Mouse (Mus musculus) heart, adult 18-20 months (tissue): ENCODE data around the gene Mllt11. TPM values are rescaled to one million over a fixed set of nuclear protein-coding genes. Genes with fewer than 3 reads are reported as not detected.

ENCODE experiments used
- DNase-seq, 2 experiments: peaks; one replicate each; pipeline ENCODE4 v3.0.0; 2021 to 2022; ENCODE audit warnings: mixed read lengths in 1 of 2
- total RNA-seq, 2 experiments: library from RNA; stranded (reverse); gene quantifications; 2 replicates each; pipeline ENCODE4 v1.2.3; 2021

The Mllt11 gene
- total RNA-seq, 2 experiments from 2014 or later = 6.8 to 8.6 TPM

DNA sequence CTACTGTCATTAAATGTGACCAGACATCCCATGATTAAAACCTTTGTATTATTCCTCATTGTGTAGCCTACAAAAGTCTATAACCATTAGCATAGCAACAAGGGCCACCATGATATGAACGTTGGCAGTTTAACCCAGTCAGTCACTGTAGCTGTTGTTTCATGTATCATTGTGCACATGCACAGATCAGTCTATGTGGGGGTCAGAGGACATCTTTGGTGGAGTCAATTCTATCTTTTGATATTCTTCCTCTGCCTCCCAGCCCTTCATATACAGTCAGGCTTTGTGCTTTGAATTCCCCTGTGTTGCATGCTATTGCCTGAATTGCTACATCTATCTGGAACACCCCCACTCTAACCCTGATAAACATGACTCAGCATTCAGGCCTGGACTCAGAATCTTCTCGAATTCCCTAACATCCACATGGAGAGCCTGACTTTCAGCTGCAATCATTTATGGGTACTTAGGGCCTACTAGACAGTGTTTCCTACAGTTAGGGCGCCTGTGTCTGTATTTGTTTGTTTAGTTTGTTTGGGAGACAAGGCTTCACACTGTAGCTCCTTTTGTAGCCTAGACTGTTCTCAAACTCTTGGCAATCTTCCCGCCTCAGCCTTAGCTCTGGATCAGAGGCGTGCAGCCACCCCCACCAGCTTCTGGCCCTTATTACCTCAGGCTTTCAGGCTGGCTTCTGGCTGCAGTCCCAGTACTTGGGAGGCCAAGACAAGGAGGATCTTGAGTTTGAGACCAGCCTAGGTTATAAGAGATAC, 14.7 kb upstream of the Mllt11 start:
- DNase-seq = peak; percentile 50 to 55

DNA sequence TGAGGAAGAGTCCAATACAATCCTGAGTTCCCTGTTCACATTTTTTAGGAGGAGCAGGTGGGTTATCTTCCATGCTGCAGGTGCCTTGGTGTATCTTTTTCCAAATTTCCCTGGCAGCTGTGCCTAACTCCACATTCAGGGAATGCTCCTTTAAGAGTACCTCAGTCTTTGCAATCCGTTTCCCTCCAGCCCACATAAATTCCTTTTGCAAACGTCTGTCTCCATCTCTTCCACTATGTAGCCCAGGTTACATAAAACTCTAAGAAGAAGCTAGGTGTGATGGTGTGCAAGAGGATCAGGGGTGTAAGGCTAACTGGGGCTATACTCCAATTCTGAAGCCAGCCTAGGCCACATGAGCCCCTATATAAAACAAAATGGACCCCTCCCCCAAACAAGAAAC, 11.1 kb upstream of the Mllt11 start:
- DNase-seq = no peak

DNA sequence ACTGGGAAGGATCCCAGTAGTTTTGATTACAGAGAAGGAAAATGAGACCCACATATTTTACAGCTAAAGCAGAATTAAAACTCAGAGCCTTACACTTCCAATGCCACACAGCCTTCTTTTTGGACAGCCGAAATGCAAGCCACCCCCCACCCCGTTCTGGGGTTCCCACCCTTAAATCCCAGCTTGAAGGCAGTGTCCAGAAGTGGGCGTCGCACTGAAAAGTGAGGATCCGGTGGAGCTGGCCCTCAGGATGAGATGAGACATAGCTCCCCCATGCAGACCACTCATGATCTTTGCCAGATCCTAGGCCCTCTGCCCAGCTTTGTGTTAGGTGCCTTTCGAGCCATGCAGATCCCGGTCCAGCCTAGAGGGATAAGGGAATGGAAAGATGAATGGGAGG, 9.5 kb upstream of the Mllt11 start, which contains the start of gene Gm128:
Gm128 (minus strand) TSS at position 101 of the 400 bp plus-strand sequence.
- no peak for DNase-seq

DNA sequence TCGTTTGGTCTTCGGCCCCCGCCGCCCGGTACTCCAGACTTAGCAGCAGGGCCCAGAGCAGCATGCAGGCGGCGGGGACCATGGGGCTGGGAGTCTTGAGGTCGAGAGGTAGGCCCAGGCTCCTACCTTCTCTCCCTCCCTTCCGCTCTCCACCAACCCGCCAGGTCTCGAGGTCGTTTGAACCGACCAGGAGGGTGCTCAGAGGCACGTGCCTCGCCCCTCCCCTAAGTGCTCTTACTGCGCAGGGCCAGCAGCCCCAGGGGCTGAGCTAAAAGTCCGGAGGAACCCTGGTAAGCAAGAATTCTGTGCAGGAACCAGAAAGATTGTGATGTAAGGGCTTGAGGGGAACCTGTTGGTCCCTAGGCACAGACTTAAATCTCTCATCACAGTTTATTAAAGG, 8.9 kb upstream of the Mllt11 start:
- no peak for DNase-seq

DNA sequence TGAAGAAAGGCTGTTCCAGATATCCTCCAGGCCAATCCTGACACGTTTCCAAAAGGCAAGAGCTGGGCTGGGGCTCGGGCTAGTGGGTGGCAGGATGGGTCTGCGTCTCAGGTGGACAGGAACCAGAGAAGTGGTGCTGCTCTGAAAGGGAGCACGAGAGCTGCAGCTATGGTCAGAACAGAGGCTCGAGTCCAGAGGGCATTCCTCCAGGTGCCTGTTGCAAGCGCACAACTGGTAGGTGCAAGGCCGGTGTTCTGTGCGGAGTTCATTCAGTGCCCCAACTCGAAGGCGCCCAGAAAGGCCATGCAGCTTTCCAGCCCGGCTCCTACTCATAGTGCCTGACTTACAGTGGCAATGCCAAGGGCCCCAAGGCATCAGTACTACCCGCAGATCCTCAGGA, 8.0 kb upstream of the Mllt11 start:
- DNase-seq = no peak

DNA sequence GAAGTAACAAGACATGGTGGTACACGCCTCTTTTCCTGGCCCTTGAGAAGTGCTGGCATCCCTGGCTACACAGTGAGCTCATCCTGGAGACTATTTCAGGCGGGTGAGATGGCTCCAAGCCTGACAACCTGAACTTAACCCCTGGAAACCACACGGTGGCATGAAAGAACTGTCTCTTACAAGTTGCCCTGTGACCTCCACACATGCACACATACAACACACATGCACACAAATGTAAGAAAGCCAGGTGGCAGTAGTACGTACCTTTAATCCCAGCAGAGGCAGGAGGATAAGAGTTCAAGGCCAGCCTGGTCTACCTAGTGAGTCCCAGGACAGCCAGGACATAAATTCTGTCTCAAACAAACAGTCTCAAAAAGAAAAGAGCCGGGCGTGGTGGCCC, 7.1 kb upstream of the Mllt11 start:
- no peak for DNase-seq

DNA sequence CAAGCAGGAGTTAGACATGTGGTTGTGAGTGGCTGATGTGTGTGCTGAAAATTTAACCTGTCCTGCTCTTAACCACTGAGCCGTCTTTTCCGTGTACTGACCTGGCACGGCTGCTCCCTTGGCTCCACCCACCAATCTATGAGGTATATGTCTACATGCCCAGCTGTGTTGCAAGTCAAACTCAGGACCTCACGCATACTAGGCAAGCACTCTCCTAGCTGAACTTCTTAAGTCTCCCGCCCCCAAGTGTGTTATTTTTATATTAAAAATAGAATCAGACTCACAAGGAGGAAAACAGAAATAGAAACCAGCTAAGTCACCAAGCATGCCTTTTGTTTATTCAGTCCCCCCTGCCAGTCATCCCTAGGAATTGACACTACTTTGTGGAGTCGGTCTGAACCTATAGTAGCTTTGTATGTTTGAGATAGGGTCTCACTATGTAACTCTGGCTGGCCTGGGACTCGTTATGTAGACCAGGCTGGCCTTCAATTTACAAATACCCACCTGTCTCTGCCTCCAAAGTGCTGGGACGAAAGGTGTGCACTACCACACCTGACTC, 5.6 kb upstream of the Mllt11 start:
- no peak for DNase-seq

DNA sequence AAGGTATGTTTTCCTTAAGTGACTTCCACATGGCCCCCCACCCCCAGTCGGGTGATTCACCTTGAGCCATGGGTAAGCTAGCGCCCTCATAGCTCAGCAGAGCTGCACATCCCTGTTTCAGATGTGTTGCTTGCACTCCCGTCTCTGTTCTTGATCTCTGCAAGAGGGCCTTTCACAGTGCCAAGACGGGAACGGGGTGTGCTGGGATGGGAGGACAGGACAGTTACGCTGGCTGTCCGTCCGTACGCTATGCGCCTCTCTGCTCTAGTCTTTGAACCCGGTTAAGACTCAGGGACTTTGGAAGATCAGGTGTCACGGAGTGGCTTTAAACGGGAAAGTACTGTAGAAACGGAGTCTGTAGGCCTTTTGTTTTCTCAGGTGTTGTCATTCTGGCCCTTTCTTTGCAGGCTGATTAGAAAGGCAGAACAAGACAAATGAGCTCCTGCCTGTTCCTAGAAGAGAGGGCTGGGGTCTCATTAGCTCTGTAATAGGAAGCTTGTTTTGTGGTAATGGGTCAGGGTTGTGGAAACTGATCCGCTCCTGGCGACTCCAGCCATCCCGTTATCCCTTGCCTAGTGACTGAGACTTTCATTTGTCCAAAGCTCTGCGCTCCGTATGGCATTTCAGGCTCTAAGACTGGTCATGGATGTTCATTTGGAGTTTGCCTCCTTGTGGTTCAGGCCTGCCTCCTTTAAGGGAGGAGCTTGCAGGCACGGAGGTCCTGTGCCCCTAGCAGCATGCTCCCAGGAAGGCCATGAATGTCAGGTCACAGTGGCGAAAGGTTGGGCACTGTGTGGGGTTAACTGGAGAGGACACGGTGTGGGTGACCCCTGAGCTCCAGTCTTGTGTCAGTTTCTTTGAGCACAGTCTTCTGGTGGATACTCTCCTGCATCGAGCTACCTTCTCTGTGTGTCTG, 3.7 kb upstream of the Mllt11 start:
- no peak for DNase-seq

DNA sequence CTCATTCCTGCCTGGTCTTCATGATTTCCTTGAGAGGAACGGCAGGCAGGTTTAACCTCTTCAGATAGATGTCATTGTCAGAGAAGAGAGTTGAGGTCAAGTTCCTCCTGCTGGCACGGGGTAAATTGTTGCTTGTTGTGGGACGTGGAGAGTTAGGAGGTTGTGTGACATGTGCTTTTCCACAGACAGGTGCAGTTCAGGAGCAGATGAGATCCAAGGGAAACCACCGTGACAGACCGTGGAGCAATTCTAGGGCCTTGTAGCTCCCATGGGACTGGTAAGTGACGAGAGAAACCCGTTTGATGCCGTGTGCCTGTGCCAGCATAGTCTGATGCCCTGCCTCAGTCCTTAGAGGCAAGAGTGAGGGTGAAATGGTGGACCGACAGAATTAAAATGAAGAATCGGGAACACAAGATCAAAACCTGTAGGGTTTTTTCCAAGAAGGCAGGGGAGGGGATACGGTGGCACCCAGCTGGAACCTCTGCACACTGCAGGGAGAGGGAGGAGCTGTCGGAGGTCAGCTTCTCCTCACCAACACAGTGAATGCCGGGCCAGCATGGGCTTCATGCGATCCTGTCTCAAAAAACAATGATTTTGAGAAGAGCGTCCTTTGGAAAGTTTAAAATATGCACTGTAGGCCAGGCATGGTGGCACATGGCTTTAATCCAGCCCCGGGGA, 1.5 kb upstream of the Mllt11 start:
- DNase-seq = no peak

DNA sequence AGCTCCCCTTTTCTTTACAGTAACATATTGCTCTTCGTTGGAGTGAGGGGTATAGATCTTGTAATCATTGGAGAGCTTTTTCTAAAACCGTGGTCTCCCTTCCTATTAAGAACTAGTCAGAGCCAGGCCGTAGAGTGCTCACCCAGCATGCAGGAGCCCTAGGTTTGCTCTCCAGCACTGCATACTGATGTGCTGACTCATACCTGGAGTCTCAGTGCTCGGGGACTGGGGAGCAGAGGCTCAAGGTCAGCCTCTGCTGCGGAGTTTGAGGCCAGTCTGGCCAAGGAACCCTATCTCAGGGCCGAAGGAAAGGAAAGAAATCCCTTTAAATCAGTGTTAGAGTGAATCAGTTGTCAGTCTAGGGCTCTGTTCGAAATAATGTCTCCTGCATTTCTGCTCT, 800 bp upstream of the Mllt11 start:
- no peak for DNase-seq

DNA sequence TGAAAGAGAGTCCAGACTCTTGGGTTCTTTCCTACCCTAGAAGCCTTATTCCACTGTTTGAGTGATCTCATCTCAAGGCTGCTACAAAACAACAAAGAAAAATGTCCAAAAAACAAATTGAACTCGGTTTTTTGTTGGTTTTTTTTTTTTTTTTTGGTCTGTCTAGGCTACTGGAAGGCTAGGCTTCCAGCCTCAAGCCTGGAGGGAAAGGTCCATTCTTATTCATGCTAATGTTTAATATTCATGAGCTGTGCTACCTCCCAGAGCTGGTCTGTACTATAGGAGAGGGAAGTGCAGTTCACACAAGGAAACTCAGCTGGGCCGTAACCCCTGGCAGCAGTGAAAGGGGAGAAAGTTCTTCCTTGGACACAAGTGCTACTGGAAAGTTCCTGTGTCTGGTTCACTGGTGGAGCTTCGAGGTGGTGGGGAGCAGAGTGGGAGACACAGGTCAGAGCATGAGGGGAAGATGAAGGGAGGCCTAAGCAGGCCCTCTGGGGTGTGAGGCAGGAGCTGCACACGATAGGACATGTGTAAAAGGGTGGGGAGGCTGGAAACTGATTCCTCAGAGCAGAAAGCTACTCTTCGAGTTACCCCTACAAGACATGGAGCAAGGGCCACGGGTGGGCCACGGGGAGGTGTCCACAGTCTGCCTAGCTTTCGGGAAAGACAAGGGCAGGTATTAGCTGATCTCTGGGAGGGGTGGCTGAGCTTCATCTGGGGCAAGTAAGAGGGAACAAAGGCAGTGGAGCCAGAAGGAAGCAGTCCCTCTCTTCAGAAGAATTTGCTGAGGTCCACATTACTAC, 1.3 kb downstream of the Mllt11 start:
- DNase-seq = peak; percentile 42 to 49

DNA sequence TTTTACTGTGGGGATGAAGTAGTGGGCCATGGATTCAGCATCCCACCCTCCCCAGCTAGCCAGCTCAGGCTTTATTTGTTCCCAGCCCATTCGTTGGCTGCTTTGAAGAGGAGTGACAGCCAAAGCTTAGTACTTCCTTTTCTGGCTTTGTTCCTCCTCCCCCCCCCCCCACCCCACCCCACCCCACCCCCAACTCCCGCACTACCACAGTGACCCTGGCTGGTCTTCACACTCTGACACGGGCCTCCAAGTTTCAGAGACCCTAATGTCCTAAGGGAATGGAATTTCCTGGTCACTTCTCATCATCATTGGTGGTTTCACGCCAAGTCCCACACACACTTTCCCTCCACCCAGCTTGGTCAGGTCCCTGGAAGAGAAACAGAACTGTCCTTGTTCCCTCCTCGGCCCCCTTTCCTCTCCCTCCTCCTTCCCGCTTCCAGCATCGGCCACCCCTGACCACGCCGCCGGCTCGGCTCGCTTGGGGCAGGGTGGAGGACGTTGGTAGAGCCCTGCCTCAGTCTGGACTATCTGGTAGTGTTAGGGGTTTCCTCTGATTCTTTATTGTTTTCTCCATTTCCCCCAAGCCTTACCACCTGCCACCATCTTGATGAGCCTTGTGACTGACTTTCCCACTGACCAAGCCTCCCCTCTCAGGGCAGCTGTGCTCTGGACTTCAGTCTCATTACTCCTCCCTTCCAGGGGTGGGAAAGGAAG, 2.0 kb downstream of the Mllt11 start:
- DNase-seq = peak; percentile 76 to 79

DNA sequence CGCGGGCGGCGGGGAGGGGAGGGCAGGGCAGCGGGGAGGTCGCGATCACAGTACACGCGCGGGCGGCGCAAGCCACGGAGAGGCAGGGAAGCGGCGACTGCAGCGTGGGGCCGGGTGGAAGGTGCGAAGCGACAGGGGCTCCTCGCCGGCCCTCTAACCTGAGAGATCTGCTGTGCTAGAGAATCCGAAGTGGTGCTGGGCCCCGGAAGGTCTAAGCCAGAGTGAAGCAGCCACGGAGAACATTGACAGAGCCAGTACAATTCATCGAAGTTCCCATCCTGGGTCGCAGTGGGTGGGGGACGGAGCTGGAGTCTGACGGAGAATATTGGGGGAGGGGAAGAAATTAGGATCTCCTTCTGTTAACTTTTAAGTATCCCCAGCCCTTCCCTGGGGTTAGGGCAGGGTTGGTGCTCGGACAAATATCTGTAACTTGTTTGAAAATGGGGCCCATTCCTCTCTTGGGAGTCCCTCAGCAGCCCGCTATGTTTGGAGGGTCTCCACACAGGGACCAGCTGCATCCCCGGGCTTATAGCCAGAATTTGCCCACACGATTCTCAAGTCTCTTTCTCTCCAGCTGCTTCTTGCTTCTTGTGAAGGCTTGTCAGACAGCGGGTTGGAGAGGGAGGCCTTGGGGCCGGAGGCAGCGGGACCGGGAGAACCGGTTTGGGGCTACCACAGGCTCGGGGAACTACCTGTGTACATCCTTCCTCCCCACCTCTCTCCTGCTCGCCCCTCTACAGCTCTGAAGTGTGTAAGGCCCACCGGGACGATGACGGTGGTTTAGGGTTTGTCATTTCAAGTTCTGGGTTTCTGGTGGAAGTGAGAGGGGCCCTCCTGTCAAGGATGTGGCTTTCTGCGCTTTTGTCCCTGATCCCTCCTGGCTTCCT, 2.8 kb downstream of the Mllt11 start:
- peak; percentile 29 to 61 for DNase-seq

DNA sequence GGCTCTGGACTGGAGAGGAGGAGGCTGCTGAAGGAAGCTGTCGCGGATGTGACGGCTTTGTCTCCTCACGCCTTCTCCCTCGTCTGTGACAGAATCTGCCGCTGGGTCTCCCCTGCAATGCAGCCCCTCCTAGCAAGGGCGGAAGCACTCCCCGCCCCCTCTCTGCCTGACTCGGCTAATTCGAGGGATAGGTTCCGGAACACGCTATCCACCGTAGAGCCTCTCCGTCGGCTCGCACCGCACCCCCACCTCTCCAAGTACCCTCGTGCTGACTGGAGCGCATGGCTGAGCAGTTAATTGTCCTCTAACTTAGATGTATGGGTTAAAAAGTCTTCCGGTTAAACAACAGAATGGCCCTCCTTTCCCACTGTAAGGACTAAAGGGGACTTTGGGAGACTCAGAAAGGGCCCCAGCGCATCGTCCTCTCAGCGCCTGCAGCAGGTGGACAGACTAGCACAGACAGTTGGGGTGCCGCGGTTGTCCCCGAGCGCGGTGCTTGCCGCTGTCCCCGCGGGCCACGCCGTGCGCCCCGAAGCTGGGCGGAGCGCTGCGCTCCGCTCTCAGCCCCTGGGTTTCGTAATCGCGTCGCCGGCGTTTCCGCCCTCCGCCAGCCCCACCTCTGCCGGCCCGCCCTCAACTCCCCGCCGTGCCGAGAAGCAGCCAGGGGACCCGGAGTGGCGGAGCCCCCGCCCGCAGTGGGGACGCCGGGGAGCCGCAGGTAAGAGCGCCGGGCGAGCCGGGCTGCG, 3.6 kb downstream of the Mllt11 start, which contains the start of gene Cdc42se1:
Cdc42se1 (plus strand) TSS at position 585 of the 746 bp plus-strand sequence.
- peak; percentile 90 to 94 for DNase-seq

DNA sequence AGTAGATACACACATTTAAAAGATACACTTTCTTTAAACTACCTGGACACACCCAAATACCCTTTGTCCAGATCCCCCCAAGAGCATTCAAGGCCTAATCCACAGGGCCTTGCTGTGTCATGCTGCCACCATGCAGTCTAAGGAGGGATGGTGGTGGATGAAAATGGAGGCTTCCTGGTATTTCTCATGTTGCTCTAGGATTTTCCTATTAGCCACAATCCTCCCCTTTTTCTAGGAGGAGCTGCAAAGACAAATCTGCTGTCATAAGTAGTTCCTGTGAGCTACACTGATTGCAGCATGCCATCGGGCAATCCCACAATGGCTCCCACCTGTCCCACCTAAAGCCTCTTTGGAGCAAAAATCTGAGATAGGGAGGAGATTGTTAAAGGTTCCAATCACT, 4.8 kb downstream of the Mllt11 start:
- DNase-seq = no peak

DNA sequence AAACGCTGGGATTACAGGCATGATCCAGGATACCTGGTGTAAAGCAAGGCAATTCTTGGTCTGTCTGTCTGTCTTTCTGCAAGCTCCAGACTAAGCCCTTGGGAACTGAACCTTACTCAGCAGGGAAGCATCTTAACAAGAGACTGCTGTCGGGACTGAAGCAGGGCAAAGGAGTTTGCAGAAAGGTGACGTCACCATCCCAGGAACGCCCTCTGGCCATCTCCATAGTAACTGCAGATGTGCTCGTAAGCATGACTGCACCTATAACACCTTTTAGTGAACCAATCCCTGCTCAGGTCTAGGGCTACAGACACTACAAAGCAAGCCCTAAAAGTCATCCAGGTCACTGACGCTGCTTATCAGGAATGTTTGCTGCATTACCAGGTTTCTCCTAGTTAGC, 7.7 kb downstream of the Mllt11 start:
- no peak for DNase-seq

DNA sequence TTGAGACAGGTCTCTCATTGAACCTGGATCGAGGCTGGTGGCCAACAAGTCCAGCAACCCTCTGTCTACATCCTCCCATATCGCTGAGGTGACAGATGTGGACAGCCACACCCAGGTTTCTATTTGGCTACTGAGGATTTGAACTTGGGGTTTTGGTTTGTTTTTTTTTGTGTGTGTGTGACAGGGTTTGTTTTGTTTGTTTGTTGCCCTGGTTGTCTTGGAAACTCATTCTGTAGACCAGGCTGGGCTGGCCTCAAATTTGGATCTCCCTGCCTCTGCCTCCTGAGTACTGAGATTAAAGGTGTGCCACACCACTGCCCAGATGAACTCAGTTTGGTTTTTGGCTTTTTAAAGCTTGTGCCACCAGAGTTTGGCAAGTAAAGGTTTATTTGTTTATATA, 8.9 kb downstream of the Mllt11 start:
- DNase-seq = no peak

DNA sequence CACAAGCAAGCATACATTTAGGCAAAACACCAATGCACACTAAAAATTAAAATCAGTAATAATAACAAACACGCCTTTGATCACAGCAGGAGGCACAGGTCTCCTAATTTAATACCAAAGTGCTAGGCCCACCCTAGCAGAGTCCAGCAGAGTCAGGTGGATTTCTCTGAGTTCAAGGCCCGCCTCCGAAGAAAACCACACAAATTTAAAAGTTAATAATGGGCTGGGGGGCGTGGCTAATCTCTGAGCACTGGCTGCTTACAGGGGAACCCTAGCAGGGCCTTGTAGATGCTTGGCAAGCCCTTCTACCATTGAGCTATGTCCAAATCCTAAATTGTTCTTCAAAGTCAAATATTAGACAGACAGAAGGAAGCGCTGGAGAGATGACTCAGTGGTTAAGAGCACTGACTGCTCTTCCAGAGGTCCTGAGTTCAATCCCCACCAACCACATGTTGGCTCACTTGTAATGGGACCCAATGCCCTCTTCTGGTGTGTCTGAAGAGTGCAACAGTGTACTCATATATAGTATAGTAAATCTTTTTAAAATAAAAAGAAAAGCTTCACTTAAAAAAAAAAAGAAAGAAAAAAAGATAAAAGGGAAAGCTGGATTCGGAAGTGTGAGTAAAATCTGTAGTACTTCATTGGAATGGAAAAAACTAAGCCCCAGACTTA, 13.4 kb downstream of the Mllt11 start:
- no peak for DNase-seq
